Mouse (Mus musculus) liver, postnatal 0 days (tissue): ENCODE results near the gene Tmcc3. TPM values are rescaled to one million over a fixed set of nuclear protein-coding genes. Genes with fewer than 3 reads are reported as not detected.

ENCODE experiments used
- ATAC-seq: fragments of 200-750 bp; cut with Nextera tagmentation; 2 replicates; pipeline ENCODE4 v1.8.0; 2017; ENCODE audit warnings: mild to moderate bottlenecking, moderate library complexity
- DNase-seq: peaks from one replicate; pipeline ENCODE4 v3.0.0-alpha.2; 2016
- H3K27ac ChIP-seq: fragments of 300-500 bp; sonication (generic); 2 replicates; pipeline ENCODE4 v1.5.1; 2014; ENCODE audit warnings: antibody characterized with exemption, moderate library complexity, mild to moderate bottlenecking, low read depth
- H3K27me3 ChIP-seq: fragments of 300-500 bp; sonication (generic); 2 replicates; pipeline ENCODE4 v1.6.1; 2014; ENCODE audit warnings: low read length, control low read depth, mixed read lengths; ENCODE audit not compliant: insufficient read depth
- H3K36me3 ChIP-seq: fragments of 300-500 bp; sonication (generic); replicated peaks from 2 replicates; pipeline ENCODE4 v1.6.1; 2014; ENCODE audit warnings: mild to moderate bottlenecking, control low read depth, low read length, moderate library complexity, mixed read lengths; ENCODE audit not compliant: insufficient read depth
- H3K4me1 ChIP-seq: fragments of 300-500 bp; sonication (generic); 2 replicates; pipeline ENCODE4 v1.6.1; 2014; ENCODE audit warnings: antibody characterized with exemption, mild to moderate bottlenecking, control low read depth; ENCODE audit not compliant: insufficient read depth
- H3K4me2 ChIP-seq: fragments of 300-500 bp; sonication (generic); 2 replicates; pipeline ENCODE4 v1.6.1; 2014; ENCODE audit warnings: low read depth, mild to moderate bottlenecking, low read length, moderate library complexity, mixed read lengths
- H3K4me3 ChIP-seq: fragments of 300-500 bp; sonication (generic); 2 replicates; pipeline ENCODE4 v1.5.1; 2014; ENCODE audit warnings: low read depth, low read length
- H3K9ac ChIP-seq: fragments of 300-500 bp; sonication (generic); replicated peaks from 2 replicates; pipeline ENCODE4 v1.6.1; 2014; ENCODE audit warnings: mild to moderate bottlenecking, moderate library complexity
- H3K9me3 ChIP-seq: fragments of 300-500 bp; sonication (generic); 2 replicates; pipeline ENCODE4 v1.6.1; 2016; ENCODE audit warnings: mild to moderate bottlenecking, control low read depth, low read length, mixed read lengths
- CTCF ChIP-seq: sonication (generic); IDR thresholded peaks from 2 replicates; pipeline ENCODE4 v1.5.1; 2016; ENCODE audit warnings: antibody characterized with exemption, low read depth
- EP300 ChIP-seq: IDR thresholded peaks from 2 replicates; pipeline ENCODE4 v1.6.1; 2016; ENCODE audit warnings: antibody characterized with exemption, low read depth, mild to moderate bottlenecking
- WGBS: fragments of 180-500 bp; shearing (Covaris S2); extraction: QIAGEN DNeasy Blood & Tissue Kit; methylation state at CpG from one replicate; pipeline ENCODE4 v1.1.7; 2014; ENCODE audit not compliant: insufficient replicate concordance; 5-methylcytosine and 5-hydroxymethylcytosine counted together
- polyA plus RNA-seq: library from polyadenylated mRNA; unstranded; fragments of >200 nt; fragmentation: Nextera tagmentation; extraction: Ambion mirVana; gene quantifications from 2 replicates; pipeline ENCODE4 v1.2.1, GENCODE M21; 2015

The Tmcc3 gene
- polyA plus RNA-seq, 1 experiment from 2014 or later: 6.6 TPM

DNA sequence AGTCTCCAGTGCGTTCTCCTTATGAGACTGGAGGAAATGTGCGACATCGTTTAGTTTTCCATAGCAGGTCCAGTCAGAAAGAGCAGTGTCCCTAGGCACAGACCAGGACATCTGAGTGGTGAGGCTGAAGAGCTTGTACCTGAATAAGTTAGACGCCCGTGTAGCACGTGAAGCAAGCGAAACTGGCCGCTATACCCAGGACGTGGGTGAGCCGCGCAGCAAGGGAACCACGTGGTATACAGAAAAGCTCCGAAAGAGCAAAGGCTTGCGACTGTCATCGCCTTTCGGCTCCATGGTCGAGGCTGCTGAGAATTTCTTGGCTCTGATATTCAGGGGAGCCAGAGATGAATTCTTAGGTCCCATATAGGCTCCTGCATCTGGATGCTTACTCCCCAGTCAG lies 29.8 kb downstream of the Tmcc3 start:
- H3K27ac ChIP-seq: no peak overlapping the region
- no peaks in the 10 kb centered on the region for H3K9me3 ChIP-seq
- DNase-seq: no peak
- ATAC-seq: no peak
- WGBS: 70% methylated on average over 17 of the region's 17 CpGs
- no peak overlapping the region for H3K4me2 ChIP-seq
- H3K27me3 ChIP-seq: no peaks in the 10 kb centered on the region
- TF ChIP-seq EP300: no peak
- no peak for TF ChIP-seq CTCF
- no peak overlapping the region for H3K4me3 ChIP-seq
- no peaks in the 10 kb centered on the region; the same call in 1 of the 2 replicates for H3K4me1 ChIP-seq
- H3K36me3 ChIP-seq: no peaks in the 10 kb centered on the region
- H3K9ac ChIP-seq: no peak overlapping the region

DNA sequence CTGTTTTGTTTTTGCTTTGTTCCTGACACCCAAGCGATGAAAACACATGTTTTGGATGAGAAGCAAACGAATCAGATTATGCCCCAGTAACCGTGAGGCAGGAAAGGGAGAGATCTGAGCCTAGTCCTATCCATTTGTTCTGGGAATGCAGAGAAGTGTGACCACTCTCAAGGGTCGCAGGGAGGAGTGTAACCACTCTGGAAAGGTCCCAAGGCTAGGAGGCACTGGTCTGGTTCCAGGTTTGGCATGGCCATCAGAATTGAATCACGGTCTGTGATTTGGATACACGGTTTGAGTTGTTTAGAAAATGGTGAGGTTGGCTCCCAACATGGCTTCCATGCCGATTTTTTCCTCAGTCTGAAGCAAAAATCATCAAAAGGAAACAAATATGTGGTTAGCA lies 30.5 kb downstream of the Tmcc3 start:
- DNase-seq (no peak), ATAC-seq (no peak)
- 73% methylated on average over 7 of the region's 7 CpGs for WGBS
- Histone ChIP-seq H3K4me2 (no peak overlapping the region), H3K9me3 (no peaks in the 10 kb centered on the region), H3K4me1 (no peaks in the 10 kb centered on the region; the same call in 1 of the 2 replicates), H3K27ac (no peak overlapping the region), H3K27me3 (no peaks in the 10 kb centered on the region), H3K9ac (no peak overlapping the region), H3K36me3 (no peaks in the 10 kb centered on the region), H3K4me3 (no peak overlapping the region)
- no peak for TF ChIP-seq EP300
- TF ChIP-seq CTCF: no peak

DNA sequence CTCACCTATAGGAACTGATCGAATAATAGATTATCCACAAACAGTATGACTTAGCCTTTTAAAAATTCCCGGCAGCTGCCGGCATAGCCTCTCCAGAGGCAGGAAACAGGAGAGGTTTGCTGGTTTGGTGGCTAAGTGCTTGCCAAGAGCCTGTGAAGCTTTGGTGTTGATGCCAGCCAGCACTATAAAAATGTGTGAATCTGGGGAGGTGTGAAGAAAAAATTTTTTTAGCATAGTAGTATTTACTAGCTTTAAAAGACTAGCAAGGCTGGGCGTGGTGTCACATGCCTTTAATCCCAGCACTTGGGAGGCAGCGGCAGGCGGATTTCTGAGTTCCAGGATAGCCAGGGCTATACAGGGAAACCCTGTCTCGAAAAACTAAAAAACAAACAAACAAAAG lies 31.8 kb downstream of the Tmcc3 start:
- DNase-seq (no peak), ATAC-seq (no peak)
- H3K9me3 ChIP-seq: no peaks in the 10 kb centered on the region
- H3K27ac ChIP-seq: no peak overlapping the region
- H3K36me3 ChIP-seq: no peaks in the 10 kb centered on the region
- TF ChIP-seq CTCF (no peak), EP300 (no peak)
- no peaks in the 10 kb centered on the region for H3K27me3 ChIP-seq
- H3K4me3 ChIP-seq: no peak overlapping the region
- H3K4me1 ChIP-seq: no peaks in the 10 kb centered on the region; the same call in 1 of the 2 replicates
- WGBS: 80% methylated on average over 7 of the region's 7 CpGs
- H3K4me2 ChIP-seq: no peak overlapping the region
- H3K9ac ChIP-seq: no peak overlapping the region

DNA sequence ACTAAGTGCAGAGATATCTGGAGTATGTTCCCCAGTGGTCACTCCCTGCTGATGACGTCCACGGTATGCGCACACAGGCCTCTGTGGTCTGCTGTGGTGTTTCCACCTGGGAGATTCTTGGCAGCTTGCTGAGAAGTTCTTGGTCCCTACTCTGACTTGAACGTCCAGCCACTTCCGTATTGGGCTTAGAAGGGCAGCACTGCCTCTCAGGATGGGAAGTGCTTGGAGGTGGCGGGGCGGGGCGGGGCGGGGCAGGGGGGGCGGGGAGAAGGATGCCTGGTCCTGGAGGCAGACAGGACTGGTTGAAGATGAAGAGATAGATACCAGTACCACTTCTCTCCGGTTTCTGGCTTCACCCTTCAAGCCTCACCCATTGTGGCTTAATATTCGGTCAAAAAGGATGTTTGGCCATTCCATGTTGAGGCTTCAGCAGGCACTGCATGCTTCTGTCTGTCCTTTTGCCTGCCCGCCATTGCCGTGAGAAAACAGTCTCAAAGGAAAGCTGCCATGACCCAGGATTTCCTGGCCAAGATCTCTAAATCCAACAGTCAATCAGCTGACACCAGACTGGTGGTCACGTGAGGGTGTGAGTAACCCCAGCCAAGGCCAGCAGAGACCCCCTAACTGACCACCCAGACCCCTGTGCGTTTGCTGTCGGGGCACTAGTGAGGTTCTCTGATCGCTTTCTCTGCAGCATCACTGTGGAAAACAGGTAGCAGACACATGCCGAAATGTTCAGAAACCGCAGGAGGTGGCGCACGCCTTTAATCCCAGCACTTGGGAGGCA lies 33.1 kb downstream of the Tmcc3 start:
- DNase-seq: peak; percentile 33
- H3K4me2 ChIP-seq: peak overlapping the region; percentile 4
- H3K27ac ChIP-seq: no peak overlapping the region

DNA sequence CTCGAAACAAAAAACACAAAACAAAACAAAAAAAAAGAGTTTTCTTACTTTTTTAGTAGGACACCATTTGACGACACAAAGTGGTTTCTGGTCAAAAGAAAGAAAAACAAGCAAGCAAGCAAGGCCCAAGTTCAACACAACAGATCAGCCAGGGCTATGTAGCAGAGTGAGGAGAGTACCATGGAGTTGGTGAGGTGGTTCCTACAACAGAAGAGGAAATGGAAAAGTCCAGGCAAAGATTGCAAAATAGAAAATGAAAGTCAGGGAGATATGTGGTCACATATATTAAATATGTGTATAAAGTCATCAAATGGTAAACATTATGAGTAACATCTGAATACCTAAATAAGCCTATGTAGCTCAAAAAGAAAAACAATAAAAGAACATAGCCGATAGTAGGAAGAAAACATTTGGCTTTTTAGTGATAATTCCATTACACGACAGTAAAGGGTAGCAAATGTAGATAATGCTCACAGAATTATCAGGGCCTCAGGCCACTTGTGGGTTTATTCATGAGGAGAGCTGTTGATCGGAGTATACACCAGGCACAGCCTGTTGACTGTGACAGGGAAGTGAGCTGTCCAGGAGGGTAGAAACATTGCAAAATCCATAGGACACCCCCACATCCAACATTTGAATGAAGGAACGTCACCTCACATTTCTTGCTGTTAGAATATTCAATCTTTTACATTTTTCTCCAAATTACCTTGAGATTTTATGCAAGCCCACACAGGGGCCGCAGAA lies 33.9 kb downstream of the Tmcc3 start:
- Histone ChIP-seq H3K27ac (no peak overlapping the region), H3K36me3 (no peaks in the 10 kb centered on the region), H3K27me3 (no peaks in the 10 kb centered on the region), H3K9me3 (no peaks in the 10 kb centered on the region), H3K4me1 (no peaks in the 10 kb centered on the region; the same call in 1 of the 2 replicates), H3K4me3 (no peak overlapping the region), H3K4me2 (no peak overlapping the region), H3K9ac (no peak overlapping the region)
- no peak for TF ChIP-seq CTCF
- TF ChIP-seq EP300: no peak
- DNase-seq (no peak), ATAC-seq (no peak)
- 65% methylated on average over 7 of the region's 7 CpGs for WGBS

More for the DNA sequence above, 33.1 kb downstream of the Tmcc3 start:
- H3K36me3 ChIP-seq: no peaks in the 10 kb centered on the region
- TF ChIP-seq CTCF (no peak), EP300 (no peak)
- no peaks in the 10 kb centered on the region; the same call in 1 of the 2 replicates for H3K4me1 ChIP-seq
- H3K9me3 ChIP-seq: no peaks in the 10 kb centered on the region
- H3K4me3 ChIP-seq: no peak overlapping the region
- H3K27me3 ChIP-seq: no peaks in the 10 kb centered on the region
- 48% methylated on average over 22 of the region's 22 CpGs for WGBS
- no peak overlapping the region for H3K9ac ChIP-seq
- ATAC-seq: 0 out of 2 replicates have a peak, but pooled peaks have one; percentile 23

DNA sequence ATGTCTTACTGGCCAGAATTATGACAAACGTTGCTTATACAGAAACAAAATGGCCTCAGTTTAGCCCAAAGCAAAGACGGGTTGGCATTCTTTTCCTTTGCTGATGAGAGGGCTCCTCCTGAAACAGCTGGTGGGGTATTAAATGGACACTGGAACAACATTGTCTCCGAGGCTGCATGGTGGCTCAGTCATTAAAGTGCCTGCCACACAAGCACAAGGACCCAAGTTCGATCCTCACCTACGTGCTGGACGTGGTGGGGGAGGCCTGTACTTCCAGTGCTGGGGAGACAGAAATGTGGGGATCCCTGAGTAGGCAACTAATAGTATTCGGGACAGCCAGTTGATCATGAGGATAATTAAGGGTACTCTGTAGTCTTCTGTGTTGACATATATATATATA lies 34.8 kb downstream of the Tmcc3 start:
- Histone ChIP-seq H3K27ac (no peak overlapping the region), H3K9ac (no peak overlapping the region), H3K4me1 (no peaks in the 10 kb centered on the region; the same call in 1 of the 2 replicates), H3K4me2 (no peak overlapping the region), H3K9me3 (no peaks in the 10 kb centered on the region), H3K4me3 (no peak overlapping the region), H3K36me3 (no peaks in the 10 kb centered on the region), H3K27me3 (no peaks in the 10 kb centered on the region)
- TF ChIP-seq EP300 (no peak), CTCF (no peak)
- WGBS: 84% methylated on average over 7 of the region's 7 CpGs
- DNase-seq (no peak), ATAC-seq (no peak)
